Mouse (Mus musculus) ES-CJ7 (cell line): ENCODE data around the gene Gpr55.

ENCODE experiments used
- DNase-seq: peaks from one replicate; pipeline ENCODE4 v3.0.0; 2011; ENCODE audit warnings: low read depth, low spot score

Gpr55 gene

DNA sequence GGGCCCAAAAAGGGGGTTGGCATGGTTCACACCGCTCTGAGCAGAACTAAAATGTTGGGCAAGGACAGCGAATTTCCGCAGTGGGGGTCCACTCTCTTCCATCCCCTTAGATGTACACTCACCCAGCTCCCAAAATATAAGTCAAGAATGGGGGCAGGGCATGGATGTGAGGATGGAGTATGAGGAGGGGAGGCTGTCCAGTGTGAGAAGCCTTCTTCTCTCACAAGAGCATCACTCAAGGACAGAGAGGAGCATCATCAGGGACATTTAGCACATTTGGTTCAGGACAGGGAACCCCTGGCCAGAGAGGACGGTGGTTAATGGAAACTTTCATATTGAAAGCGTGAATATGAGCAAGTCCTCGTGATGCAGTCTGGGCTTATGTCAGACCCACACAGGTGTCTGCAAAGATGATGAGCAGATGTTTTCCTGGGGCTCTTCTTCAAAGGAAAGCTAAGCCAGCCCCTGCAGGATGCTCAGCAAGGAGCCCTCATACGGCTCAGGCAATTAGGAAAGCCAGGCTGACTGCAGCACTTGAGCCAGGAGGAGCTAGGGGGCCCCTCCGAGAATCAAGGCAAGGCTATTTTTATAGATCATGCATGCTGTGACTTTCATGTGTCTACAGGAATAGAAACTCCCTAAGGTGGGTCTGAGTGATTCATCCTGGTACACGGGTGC lies 2.7 kb downstream of the Gpr55 start:
- no peak for DNase-seq

DNA sequence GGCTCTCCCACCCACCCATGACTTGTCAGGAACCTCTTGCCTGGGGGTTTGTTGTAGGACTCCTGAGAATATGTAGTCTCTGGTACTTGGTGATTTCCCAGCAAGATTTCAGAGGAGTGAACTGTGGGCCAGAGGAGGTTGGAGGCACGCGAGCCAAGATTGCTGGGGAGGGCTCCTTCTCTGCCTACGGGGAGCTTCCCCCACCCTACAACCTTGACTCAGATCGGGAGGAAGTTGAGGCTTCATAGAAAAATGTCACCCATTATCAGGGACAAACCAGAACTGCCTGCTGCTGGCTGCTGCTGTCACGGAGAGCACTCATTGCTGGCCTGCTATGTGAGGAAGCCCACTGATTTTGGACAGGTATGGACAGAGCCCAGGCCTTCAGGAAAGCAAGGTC lies 3.5 kb downstream of the Gpr55 start:
- DNase-seq, result no peak

GRCm38 (mm10) chr1:85955150-85955549 lies 5.7 kb downstream of the Gpr55 start:
- DNase-seq, result no peak

DNA sequence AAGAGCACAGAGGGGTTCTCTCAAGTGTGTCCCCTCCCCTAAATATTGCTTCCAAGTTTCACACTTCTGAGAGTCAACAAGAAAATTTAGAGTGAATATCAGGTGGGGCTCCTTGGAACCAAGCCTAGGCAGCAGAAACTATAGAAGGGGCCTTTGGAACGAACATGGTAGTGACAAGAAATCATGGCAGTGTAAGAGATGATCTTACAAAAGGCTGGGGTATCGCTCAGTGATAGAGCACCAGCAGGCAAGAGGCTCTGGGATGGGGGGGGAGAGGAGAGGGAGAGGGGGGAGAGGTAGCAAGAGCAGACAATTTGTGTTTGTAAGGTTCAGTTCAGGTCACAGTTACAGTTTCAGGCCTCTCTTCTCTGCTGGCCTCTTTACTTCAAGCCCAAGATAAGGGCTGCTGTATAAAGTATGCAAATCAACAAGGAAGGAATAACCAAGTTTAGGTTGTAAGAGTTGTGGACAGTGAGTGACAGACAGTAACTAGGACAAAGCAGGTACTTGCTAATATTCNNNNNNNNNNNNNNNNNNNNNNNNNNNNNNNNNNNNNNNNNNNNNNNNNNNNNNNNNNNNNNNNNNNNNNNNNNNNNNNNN lies 11.6 kb downstream of the Gpr55 start:
- no peak for DNase-seq

- DNase-seq, result no peak
Measured at GRCm38 (mm10) chr1:85942318-85942717, 18.5 kb downstream of the Gpr55 start.

GRCm38 (mm10) chr1:85937323-85937722 lies 23.5 kb downstream of the Gpr55 start:
- no peak for DNase-seq

- no peak for DNase-seq
Measured at GRCm38 (mm10) chr1:85936265-85936664, 24.5 kb downstream of the Gpr55 start.

GRCm38 (mm10) chr1:85935148-85935852 lies 25.5 kb downstream of the Gpr55 start:
- DNase-seq, result peak; percentile 85

DNA sequence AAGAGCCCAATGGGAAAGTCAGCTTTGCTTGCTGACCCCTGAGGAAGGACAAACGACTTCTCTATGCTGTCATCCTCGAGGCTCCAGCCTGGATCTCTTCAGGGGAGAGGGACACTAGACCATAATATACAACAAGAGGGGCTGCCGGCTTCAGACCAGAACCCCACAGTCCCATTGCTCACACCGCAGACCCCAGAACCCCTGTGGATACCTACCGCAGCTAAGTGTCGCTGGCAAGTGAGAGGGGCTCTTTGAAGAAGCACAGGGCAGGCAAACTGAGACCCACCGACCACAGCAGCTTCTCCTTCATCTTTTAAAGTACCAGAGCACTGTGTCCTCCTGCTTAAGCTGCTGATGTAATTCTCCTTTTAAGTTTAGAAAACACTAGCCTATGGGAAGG lies 26.2 kb downstream of the Gpr55 start:
- no peak for DNase-seq

- peak; percentile 79 for DNase-seq
Measured at GRCm38 (mm10) chr1:85933631-85934465, 27.0 kb downstream of the Gpr55 start.

DNA sequence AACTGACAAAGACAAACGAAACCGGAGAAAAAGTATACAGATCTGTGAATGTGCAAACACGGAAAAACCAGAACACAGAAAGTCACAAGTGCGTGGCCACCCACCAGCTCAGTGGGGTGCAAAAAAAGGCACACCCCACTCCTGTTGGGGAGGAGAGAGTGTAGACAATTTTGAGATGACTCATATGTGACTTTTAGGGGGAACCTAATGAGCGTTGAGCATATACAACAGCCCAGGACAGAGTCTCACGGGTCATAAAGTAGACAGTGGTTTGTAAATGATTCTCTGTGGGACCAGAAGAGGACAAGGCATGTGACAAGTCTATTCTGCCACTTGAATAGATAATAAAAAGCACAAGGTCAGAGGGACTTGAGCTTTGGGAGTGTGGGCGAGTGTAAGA lies 27.6 kb downstream of the Gpr55 start:
- DNase-seq, result peak; percentile 17

GRCm38 (mm10) chr1:85931170-85931569 lies 29.6 kb downstream of the Gpr55 start:
- no peak for DNase-seq

GRCm38 (mm10) chr1:85929406-85929805 lies 31.4 kb downstream of the Gpr55 start:
- peak; percentile 55 for DNase-seq

GRCm38 (mm10) chr1:85928688-85929065 lies 32.1 kb downstream of the Gpr55 start:
- no peak for DNase-seq

DNA sequence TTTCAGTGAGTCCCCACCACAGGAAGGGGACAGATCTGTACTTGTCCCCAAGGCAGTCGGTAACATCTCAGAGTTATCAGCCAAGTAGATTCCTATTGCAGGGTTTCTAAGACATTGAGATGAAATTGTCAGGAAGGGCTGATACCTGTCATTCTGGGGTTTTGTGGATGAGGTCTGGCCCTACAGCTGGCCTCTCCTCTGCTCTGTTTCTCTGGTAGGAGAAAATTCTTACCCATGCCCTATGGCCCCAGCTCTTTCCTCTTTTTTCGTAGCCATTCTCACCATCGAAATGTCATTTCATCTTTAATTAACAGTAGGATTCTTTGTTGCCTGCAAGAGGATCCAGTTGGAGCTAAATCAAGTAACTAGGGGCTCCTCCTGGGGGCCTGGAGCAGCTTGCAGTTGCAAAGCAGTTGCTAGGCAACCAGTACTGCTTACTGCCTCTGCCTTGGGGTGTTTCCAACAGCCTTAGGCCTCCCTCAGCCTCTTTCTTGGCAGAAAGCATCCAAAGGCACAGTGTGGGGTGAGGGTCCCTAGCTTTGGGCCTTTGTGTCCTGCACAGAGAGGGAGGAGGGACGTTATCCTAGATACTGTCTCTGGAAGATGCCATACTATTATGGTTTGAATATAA lies 32.6 kb downstream of the Gpr55 start, which contains the start of gene 4933407L21Rik:
TSS of gene 4933407L21Rik (plus strand) at position 427 of the 631 bp plus-strand sequence.
- DNase-seq, result no peak

GRCm38 (mm10) chr1:85925183-85925582 lies 35.6 kb downstream of the Gpr55 start:
- DNase-seq, result no peak

- DNase-seq, result no peak
Measured at GRCm38 (mm10) chr1:85922865-85923211, 38.0 kb downstream of the Gpr55 start.

DNA sequence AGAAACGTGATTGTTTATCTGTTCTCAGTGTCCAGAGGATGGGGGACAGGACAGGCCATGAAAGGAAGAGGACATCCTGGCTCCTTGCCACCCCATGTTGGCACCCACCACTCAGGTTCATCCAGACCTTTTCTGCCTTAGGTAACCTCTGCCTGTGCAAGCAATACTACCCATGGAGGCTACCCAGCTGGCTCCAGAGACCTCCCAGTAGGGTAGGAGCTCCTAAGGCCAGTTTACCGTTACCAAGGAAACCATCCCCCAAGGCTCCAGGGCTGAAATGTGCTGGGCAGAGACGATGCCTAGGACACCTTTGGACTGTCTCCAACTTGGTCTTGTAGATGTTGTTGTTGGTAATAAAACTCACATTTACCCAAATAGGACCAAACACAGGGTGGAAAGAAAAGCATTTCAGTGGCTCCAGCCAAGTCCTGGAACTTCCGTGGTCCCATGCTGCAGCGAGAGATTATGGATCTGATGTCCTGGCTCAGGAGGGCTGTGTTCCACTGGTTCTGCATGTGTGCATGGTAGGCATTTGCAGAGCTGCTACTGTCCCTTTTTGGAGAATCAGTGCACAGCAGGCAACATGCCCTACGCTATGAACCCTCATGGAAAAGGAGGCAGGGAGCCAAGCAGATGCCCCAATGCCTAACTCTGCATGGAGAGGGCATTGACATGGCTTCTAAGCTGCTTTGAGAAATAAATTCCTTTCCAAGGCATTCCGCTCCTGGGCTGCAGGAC lies 38.5 kb downstream of the Gpr55 start:
- DNase-seq, result no peak

DNA sequence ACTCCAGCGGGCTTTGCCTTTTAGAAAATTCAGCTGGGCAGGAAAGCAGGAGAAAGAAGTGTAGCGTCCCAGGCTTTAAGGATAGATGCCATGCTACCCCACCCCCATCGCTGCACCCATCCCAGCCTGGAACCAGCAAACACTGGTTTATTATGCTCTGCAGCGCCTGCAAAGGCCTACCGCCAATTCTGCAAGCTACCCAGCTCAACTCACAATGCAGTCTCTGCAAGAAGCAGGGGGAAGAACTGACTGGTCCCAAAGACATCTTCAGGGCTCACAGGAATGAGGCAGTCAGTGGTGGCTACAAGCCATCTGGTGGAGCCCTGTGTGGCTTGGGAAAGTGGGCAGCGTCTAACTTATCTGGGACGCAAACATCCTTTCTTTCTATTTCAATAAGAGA lies 39.1 kb downstream of the Gpr55 start:
- no peak for DNase-seq

DNA sequence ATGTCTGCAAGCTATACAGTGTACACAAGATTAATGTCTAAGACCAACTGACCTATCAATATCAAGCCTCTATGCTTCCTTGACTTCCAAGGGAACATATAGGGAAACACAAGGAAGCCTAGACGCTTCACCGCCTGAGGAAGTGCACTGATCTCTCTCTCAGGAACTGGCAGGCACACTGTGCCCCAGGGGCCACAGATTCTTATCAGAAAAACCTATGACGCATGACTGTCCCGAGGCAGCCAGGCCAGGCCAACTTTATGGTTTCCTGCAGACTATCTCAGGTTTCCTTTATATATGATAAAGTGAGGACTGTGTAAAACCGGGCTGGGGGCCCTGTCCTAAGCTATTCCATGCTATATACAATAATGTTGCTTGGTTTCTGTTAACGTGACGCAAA lies 41.2 kb downstream of the Gpr55 start:
- no peak for DNase-seq
